Mouse (Mus musculus): ENCODE measurements around the gene Inpp5a. TPM values are rescaled to one million over a fixed set of nuclear protein-coding genes. Genes with fewer than 3 reads are reported as not detected.

Inpp5a gene
- polyA plus RNA-seq, 1 experiment from 2014 or later = 23.0 TPM

- Histone ChIP-seq H3K36me3 (ENCODE audit: control insufficient read depth, insufficient read depth, low read length) (no peaks in the 10 kb centered on the region), H3K9ac (ENCODE audit: low read length) (no peak overlapping the region), H3K27ac (replicated peaks; ENCODE audit: low read depth, low read length) (no peak overlapping the region), H3K9me3 (ENCODE audit: control insufficient read depth, low read length) (no peaks in the 10 kb centered on the region), H3K4me3 (ENCODE audit: low read depth, low read length) (no peak overlapping the region), H3K4me2 (ENCODE audit: low read depth, severe bottlenecking) (no peak overlapping the region), H3K27me3 (ENCODE audit: control insufficient read depth, insufficient read depth, low read length) (no peaks in the 10 kb centered on the region), H3K4me1 (ENCODE audit: control insufficient read depth, insufficient read depth, low read length) (no peaks in the 10 kb centered on the region)
- DNase-seq (ENCODE audit: low spot score) (no peak), ATAC-seq (ENCODE audit: insufficient number of reproducible peaks, low FRiP score, low TSS enrichment, low read depth) (no peak)
- 91% methylated on average over 9 of the region's 9 CpGs for WGBS
Observed at GRCm38 (mm10) chr7:139537831-139538230, 148.9 kb downstream of the Inpp5a start.

- Histone ChIP-seq H3K4me1 (ENCODE audit: control insufficient read depth, insufficient read depth, low read length) (no peaks in the 10 kb centered on the region), H3K9ac (ENCODE audit: low read length) (no peak overlapping the region), H3K4me3 (ENCODE audit: low read depth, low read length) (no peak overlapping the region), H3K4me2 (ENCODE audit: low read depth, severe bottlenecking) (no peak overlapping the region), H3K9me3 (ENCODE audit: control insufficient read depth, low read length) (no peaks in the 10 kb centered on the region), H3K27me3 (ENCODE audit: control insufficient read depth, insufficient read depth, low read length) (no peaks in the 10 kb centered on the region), H3K27ac (replicated peaks; ENCODE audit: low read depth, low read length) (no peak overlapping the region), H3K36me3 (ENCODE audit: control insufficient read depth, insufficient read depth, low read length) (no peaks in the 10 kb centered on the region)
- WGBS = 83% methylated on average over 2 of the region's 2 CpGs
- no peak for ATAC-seq (ENCODE audit: insufficient number of reproducible peaks, low FRiP score, low TSS enrichment, low read depth)
- no peak for DNase-seq (ENCODE audit: low spot score)
Observed at GRCm38 (mm10) chr7:139538541-139538940, 149.6 kb downstream of the Inpp5a start.

GRCm38 (mm10) chr7:139540601-139541000 is 151.7 kb downstream of the Inpp5a start:
- H3K4me3 ChIP-seq (ENCODE audit: low read depth, low read length) = no peak overlapping the region
- ATAC-seq (ENCODE audit: insufficient number of reproducible peaks, low FRiP score, low TSS enrichment, low read depth) (no peak), DNase-seq (ENCODE audit: low spot score) (no peak)
- H3K9me3 ChIP-seq (ENCODE audit: control insufficient read depth, low read length) = no peaks in the 10 kb centered on the region
- H3K36me3 ChIP-seq (ENCODE audit: control insufficient read depth, insufficient read depth, low read length) = no peaks in the 10 kb centered on the region
- H3K27me3 ChIP-seq (ENCODE audit: control insufficient read depth, insufficient read depth, low read length) = no peaks in the 10 kb centered on the region
- no peak overlapping the region for H3K27ac ChIP-seq (replicated peaks; ENCODE audit: low read depth, low read length)
- no peak overlapping the region for H3K4me2 ChIP-seq (ENCODE audit: low read depth, severe bottlenecking)
- WGBS = 92% methylated on average over 1 of the region's 1 CpGs
- H3K4me1 ChIP-seq (ENCODE audit: control insufficient read depth, insufficient read depth, low read length) = 0 out of 2 replicates have a peak, but pooled peaks cover 4% of the 10 kb centered on the region
- no peak overlapping the region for H3K9ac ChIP-seq (ENCODE audit: low read length)

GRCm38 (mm10) chr7:139541422-139541821 is 152.5 kb downstream of the Inpp5a start:
- Histone ChIP-seq H3K9me3 (ENCODE audit: control insufficient read depth, low read length) (no peaks in the 10 kb centered on the region), H3K4me2 (ENCODE audit: low read depth, severe bottlenecking) (no peak overlapping the region), H3K4me1 (ENCODE audit: control insufficient read depth, insufficient read depth, low read length) (0 out of 2 replicates have a peak, but pooled peaks cover 4% of the 10 kb centered on the region), H3K27me3 (ENCODE audit: control insufficient read depth, insufficient read depth, low read length) (no peaks in the 10 kb centered on the region), H3K4me3 (ENCODE audit: low read depth, low read length) (no peak overlapping the region), H3K27ac (replicated peaks; ENCODE audit: low read depth, low read length) (no peak overlapping the region), H3K36me3 (ENCODE audit: control insufficient read depth, insufficient read depth, low read length) (no peaks in the 10 kb centered on the region), H3K9ac (ENCODE audit: low read length) (no peak overlapping the region)
- DNase-seq (ENCODE audit: low spot score) = no peak
- ATAC-seq (ENCODE audit: insufficient number of reproducible peaks, low FRiP score, low TSS enrichment, low read depth) = no peak
- 90% methylated on average over 6 of the region's 6 CpGs for WGBS

GRCm38 (mm10) chr7:139544706-139545625 is 156.1 kb downstream of the Inpp5a start:
- no peak overlapping the region for H3K4me3 ChIP-seq (ENCODE audit: low read depth, low read length)
- H3K27me3 ChIP-seq (ENCODE audit: control insufficient read depth, insufficient read depth, low read length) = no peaks in the 10 kb centered on the region
- H3K9me3 ChIP-seq (ENCODE audit: control insufficient read depth, low read length) = no peaks in the 10 kb centered on the region
- H3K4me2 ChIP-seq (ENCODE audit: low read depth, severe bottlenecking) = no peak overlapping the region
- 0 out of 2 replicates have a peak, but pooled peaks cover 4% of the 10 kb centered on the region for H3K4me1 ChIP-seq (ENCODE audit: control insufficient read depth, insufficient read depth, low read length)
- no peaks in the 10 kb centered on the region for H3K36me3 ChIP-seq (ENCODE audit: control insufficient read depth, insufficient read depth, low read length)
- H3K9ac ChIP-seq (ENCODE audit: low read length) = no peak overlapping the region
- DNase-seq (ENCODE audit: low spot score) (no peak), ATAC-seq (ENCODE audit: insufficient number of reproducible peaks, low FRiP score, low TSS enrichment, low read depth) (no peak)
- no peak overlapping the region for H3K27ac ChIP-seq (replicated peaks; ENCODE audit: low read depth, low read length)
- 77% methylated on average over 12 of the region's 12 CpGs for WGBS

- WGBS = 93% methylated on average over 2 of the region's 2 CpGs
- Histone ChIP-seq H3K36me3 (ENCODE audit: control insufficient read depth, insufficient read depth, low read length) (no peaks in the 10 kb centered on the region), H3K9ac (ENCODE audit: low read length) (no peak overlapping the region), H3K9me3 (ENCODE audit: control insufficient read depth, low read length) (no peaks in the 10 kb centered on the region), H3K27ac (replicated peaks; ENCODE audit: low read depth, low read length) (no peak overlapping the region), H3K4me2 (ENCODE audit: low read depth, severe bottlenecking) (no peak overlapping the region), H3K4me1 (ENCODE audit: control insufficient read depth, insufficient read depth, low read length) (0 out of 2 replicates have a peak, but pooled peaks cover 4% of the 10 kb centered on the region), H3K27me3 (ENCODE audit: control insufficient read depth, insufficient read depth, low read length) (no peaks in the 10 kb centered on the region), H3K4me3 (ENCODE audit: low read depth, low read length) (no peak overlapping the region)
- no peak for ATAC-seq (ENCODE audit: insufficient number of reproducible peaks, low FRiP score, low TSS enrichment, low read depth)
- DNase-seq (ENCODE audit: low spot score) = no peak
Observed at GRCm38 (mm10) chr7:139547325-139547724, 158.4 kb downstream of the Inpp5a start.

- no peak overlapping the region for H3K27ac ChIP-seq (replicated peaks; ENCODE audit: low read depth, low read length)
- H3K4me1 ChIP-seq (ENCODE audit: control insufficient read depth, insufficient read depth, low read length) = 0 out of 2 replicates have a peak, but pooled peaks cover 2% of the 10 kb centered on the region
- no peaks in the 10 kb centered on the region for H3K27me3 ChIP-seq (ENCODE audit: control insufficient read depth, insufficient read depth, low read length)
- H3K9me3 ChIP-seq (ENCODE audit: control insufficient read depth, low read length) = no peaks in the 10 kb centered on the region
- H3K9ac ChIP-seq (ENCODE audit: low read length) = no peak overlapping the region
- ATAC-seq (ENCODE audit: insufficient number of reproducible peaks, low FRiP score, low TSS enrichment, low read depth) (no peak), DNase-seq (ENCODE audit: low spot score) (no peak)
- 92% methylated on average over 3 of the region's 3 CpGs for WGBS
- no peaks in the 10 kb centered on the region for H3K36me3 ChIP-seq (ENCODE audit: control insufficient read depth, insufficient read depth, low read length)
- no peak overlapping the region for H3K4me3 ChIP-seq (ENCODE audit: low read depth, low read length)
- H3K4me2 ChIP-seq (ENCODE audit: low read depth, severe bottlenecking) = no peak overlapping the region
Observed at GRCm38 (mm10) chr7:139550086-139550783, 161.3 kb downstream of the Inpp5a start.

GRCm38 (mm10) chr7:139551519-139551918 is 162.6 kb downstream of the Inpp5a start:
- 88% methylated on average over 2 of the region's 2 CpGs for WGBS
- Histone ChIP-seq H3K9me3 (ENCODE audit: control insufficient read depth, low read length) (no peaks in the 10 kb centered on the region), H3K9ac (ENCODE audit: low read length) (no peak overlapping the region), H3K27me3 (ENCODE audit: control insufficient read depth, insufficient read depth, low read length) (no peaks in the 10 kb centered on the region), H3K36me3 (ENCODE audit: control insufficient read depth, insufficient read depth, low read length) (no peaks in the 10 kb centered on the region), H3K4me1 (ENCODE audit: control insufficient read depth, insufficient read depth, low read length) (no peaks in the 10 kb centered on the region), H3K4me2 (ENCODE audit: low read depth, severe bottlenecking) (no peak overlapping the region), H3K27ac (replicated peaks; ENCODE audit: low read depth, low read length) (no peak overlapping the region), H3K4me3 (ENCODE audit: low read depth, low read length) (no peak overlapping the region)
- DNase-seq (ENCODE audit: low spot score) = no peak
- ATAC-seq (ENCODE audit: insufficient number of reproducible peaks, low FRiP score, low TSS enrichment, low read depth) = no peak
